Mouse (Mus musculus): ENCODE results near the gene 1700001O22Rik.

1700001O22Rik gene

DNA sequence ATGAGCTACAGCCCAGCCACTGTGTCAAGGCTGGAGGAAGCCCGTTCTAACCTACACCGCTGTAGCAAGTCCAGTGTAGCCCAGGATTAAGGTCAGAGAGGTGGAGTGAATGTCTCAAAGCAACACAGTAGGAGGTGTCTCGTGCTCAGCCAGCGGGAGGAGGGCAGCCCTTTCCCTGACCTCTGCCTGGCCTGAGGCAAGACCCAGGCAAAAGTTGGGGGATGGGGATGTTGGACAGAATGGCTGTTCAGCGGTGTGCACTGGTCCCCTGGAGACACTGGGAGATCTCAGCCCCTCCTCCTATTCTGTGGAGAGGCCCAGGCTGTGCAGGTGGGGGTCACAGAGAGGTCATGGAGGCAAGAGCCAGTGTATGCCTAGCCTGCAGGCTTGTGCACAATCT is 24.2 kb downstream of the 1700001O22Rik start:
- no peak for DNase-seq (ENCODE audit: low read depth)

- no peak for DNase-seq (ENCODE audit: low read depth)
These were observed 25.2 kb downstream of the 1700001O22Rik start for GRCm38 (mm10) chr2:30778235-30778634.

GRCm38 (mm10) chr2:30777266-30777665 is 26.2 kb downstream of the 1700001O22Rik start:
- DNase-seq (ENCODE audit: low read depth) = no peak

- DNase-seq (ENCODE audit: low read depth) = peak; percentile 42
These were observed 27.5 kb downstream of the 1700001O22Rik start for GRCm38 (mm10) chr2:30775955-30776354.

GRCm38 (mm10) chr2:30773313-30774005 is 30.0 kb downstream of the 1700001O22Rik start:
- DNase-seq (ENCODE audit: low read depth) = no peak

DNA sequence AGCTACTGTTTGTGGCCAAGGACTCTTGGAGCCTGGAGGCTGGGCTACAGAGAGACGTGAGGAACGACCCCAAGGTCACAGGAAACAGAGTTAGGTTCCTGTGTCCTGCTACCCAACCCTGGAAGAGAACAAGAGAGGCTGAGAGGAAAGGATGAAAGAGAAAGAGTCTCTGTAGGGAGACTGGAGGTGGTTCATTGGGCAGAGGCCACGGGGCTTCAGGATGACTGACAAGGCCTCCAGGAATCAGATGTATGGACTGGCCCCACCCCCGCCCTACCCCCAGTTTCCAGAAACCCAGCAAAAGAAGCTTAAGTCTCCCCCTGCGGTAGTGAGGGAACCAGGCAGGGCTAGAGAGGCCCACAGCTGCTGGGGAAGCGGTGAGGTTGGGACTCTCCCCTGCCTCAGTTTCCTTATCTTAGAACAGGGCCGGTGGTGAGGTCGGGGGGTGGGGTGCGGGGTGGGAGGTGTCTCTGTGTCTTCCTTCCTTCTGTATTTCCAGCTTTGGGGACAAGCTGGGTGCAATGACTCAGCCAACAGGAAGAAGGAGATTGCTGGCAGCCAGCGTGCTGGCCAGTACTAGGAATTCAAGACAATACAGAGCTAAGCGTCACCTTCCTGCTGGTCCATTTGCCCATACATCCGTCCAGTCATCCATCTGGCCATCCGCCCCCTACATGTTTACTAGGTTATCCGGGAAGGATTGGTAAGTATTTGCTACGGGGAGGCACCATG is 30.7 kb downstream of the 1700001O22Rik start:
- DNase-seq (ENCODE audit: low read depth) = no peak

- peak; percentile 35 for DNase-seq (ENCODE audit: low read depth)
These were observed 31.5 kb downstream of the 1700001O22Rik start for GRCm38 (mm10) chr2:30771806-30772460.

DNA sequence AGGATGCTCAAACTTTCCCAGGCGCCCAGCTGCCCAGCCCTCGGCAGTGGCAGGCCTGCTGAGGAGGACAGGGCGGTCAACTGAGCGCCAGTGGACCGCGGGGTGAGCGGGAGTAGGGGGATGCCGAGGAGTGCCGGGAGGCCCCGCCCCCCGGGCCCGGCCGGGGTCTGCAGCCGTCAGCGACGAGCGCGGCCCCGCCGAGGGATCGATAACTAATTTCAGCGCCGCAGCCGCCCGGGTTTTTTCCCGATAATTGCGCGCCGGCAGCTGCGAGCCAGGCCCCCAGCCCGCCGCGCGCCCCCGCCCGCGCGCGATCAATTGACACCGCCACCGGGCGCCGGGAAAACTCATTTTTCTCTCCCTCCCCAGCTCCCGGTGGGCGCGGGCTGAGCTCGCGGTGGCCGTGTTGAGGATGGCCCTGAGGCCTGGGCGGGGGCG is 32.1 kb downstream of the 1700001O22Rik start:
- no peak for DNase-seq (ENCODE audit: low read depth)

DNA sequence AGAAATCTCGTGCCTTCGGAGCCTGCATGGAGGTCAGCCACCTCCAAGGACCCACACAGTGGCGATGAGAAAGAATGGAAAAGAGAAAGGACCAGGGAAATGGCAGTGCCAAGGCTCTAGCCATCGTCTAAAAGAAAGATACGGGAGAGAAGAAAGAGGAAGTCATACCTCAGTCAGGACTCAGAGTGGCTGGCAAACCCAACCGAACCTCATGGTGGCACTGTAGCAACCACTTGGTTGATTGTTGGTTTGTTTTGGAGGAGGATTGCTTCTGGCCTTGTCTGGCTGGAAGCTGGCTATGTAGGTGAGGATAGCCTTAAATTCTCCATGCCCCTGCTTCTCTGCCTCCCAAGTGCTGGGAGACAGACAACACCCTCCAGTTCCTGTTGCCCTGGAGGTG is 34.3 kb downstream of the 1700001O22Rik start:
- DNase-seq (ENCODE audit: low read depth) = peak; percentile 31

GRCm38 (mm10) chr2:30768529-30768928 is 34.9 kb downstream of the 1700001O22Rik start:
- no peak for DNase-seq (ENCODE audit: low read depth)

DNA sequence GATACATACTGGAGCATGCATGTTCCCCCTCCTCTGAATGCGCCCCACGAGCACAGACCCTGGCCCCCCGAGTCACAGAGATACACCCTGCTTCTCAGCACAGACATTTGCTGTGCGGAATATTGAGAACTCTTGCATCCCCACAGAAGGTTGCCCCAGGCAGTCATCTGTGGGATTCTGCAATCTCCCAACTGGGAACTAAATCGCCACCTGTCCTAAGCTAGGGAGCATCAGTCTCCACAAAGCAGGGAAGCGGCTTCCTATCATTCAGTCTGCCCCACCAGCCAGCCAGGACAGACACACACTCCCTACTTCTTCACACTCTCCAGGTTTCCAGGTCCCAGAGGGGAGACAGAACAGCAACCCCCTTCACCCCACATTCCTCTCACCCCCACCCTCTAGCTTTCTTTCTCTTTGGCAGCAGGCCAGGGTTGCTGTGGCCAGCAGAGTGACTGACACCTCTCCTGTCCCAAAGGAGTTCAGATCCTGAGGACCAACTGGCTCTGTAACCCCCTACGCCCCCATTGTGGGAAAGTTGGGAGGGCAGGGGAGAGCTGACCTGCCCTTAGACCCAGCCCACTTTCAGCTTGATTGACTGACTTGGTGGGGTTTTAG is 35.7 kb downstream of the 1700001O22Rik start:
- DNase-seq (ENCODE audit: low read depth) = no peak

DNA sequence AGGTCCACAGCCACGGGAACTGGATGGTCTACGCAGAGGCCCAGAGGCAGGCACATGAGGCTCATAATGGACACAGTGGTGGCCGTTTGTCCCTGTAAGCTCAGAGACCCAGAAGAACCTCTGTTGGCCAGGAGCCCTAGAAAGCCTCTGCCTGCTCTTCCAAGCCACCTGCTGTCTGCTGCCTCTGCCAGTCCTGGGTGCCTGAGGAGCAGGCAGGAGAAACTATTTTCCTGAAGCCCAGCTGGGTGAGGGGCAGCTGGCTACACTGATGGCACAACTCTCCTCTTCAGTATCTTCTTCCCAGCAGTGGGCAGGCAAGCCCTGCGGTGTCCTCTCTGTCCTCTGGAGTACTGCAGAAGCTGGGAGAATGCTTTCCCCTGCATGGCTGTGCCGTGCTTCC is 37.0 kb downstream of the 1700001O22Rik start:
- no peak for DNase-seq (ENCODE audit: low read depth)

DNA sequence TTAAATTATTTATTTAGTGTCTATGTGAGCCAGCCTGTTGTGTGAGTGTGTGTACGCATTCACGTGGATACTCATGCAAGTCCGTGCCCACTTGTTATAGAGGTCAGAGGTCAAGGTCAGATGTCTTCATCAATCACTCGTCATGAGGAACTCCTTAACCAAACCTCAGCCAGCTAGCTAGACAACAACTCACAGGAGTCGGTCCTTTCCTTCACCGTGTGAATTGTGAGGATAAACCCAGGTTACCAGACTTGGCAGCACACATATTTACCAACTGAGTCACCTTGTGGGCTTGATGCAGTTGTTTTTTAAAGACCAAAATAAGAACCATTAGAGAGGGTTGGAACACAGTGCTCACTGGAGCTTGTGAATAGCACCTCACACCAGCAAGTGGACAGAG is 42.8 kb downstream of the 1700001O22Rik start:
- no peak for DNase-seq (ENCODE audit: low read depth)

- no peak for DNase-seq (ENCODE audit: low read depth)
These were observed 43.5 kb downstream of the 1700001O22Rik start for GRCm38 (mm10) chr2:30759858-30760547.

- DNase-seq (ENCODE audit: low read depth) = no peak
These were observed 44.0 kb downstream of the 1700001O22Rik start for GRCm38 (mm10) chr2:30759442-30759841.

DNA sequence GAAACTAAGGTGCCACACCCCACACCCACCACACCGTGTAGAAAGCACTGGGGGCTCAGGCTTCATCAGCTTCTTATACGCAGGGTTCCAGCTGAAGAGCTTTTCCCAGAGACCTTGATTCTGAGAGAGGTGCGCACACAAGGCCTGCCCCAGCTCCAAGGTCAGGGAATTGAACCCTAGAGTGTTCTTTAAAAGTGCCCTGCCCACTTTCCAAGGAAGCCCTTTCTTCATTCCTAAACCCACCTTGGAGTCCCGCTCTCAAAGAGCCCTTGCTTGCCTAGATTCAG is 44.4 kb downstream of the 1700001O22Rik start:
- DNase-seq (ENCODE audit: low read depth) = no peak

DNA sequence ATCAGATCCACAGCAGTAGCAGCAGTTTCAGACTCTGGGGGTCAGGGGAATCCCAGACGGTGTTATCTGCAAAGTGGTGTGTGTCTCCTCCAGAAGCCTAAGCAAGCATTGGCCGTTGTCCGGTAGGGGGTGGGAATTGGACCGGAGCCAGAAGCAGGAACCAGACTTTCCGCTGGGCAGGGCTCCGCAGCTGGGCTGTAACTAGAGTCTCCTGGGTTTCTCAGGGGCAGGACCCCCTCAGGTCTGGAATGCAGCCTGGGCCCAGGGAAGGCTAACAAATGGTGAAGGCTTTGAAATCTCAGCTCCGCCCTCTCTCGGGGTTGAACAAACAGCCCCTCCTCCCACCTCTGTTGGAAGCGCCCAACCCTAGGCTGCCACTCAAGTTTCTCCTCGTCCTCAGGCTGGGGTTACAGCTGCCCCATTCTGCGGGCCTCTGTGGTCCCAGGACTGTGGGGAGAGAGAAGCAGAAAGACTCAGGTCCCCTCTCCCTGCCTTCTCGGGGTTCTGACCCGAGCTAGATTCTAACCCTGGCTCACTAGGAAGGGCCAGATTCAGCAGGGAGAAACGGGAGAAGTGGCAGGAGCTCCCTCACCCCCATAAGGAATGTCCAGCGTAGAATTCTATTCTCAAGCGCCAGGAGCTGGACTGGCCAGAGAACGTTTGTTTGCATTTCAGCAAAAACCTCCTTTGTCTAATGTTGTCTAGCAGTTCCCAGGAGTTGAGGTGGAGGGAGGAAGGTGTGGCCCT is 44.9 kb downstream of the 1700001O22Rik start:
- DNase-seq (ENCODE audit: low read depth) = no peak

DNA sequence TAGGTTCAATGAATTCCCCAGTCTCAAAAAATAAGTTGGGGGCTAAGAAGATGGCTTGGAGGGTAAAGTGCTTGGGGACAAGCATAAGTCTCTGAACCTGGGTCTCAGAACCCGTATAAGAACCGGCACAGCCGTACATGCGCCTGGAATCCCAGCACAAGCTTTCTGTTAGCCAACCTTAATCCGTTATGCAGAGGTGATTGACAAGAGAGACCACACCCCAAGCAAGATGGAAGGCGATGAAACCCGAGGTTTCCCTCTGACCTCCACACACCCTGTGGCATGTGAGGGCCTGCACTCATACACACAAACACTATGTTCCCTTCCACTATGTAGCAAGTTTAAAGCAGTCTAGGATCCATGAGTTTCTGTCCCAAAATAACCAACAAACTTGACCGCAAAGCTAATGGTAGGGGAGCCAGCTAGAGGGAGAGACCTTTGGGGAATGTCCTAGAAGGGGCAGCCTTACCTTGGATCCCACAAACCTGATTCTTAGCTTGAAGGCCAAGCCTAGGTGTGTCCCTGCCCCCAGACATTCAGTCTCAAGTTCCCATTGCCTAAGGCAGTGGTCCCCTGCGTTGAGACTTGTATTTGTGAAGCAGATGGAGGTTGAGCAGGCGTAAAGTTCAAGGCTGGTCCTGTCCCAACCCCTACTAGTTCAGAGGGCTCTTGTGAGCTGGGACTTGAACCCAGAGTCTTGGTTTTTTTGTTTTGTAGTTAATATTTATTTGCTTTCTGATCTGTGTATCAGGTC is 46.3 kb downstream of the 1700001O22Rik start:
- no peak for DNase-seq (ENCODE audit: low read depth)

DNA sequence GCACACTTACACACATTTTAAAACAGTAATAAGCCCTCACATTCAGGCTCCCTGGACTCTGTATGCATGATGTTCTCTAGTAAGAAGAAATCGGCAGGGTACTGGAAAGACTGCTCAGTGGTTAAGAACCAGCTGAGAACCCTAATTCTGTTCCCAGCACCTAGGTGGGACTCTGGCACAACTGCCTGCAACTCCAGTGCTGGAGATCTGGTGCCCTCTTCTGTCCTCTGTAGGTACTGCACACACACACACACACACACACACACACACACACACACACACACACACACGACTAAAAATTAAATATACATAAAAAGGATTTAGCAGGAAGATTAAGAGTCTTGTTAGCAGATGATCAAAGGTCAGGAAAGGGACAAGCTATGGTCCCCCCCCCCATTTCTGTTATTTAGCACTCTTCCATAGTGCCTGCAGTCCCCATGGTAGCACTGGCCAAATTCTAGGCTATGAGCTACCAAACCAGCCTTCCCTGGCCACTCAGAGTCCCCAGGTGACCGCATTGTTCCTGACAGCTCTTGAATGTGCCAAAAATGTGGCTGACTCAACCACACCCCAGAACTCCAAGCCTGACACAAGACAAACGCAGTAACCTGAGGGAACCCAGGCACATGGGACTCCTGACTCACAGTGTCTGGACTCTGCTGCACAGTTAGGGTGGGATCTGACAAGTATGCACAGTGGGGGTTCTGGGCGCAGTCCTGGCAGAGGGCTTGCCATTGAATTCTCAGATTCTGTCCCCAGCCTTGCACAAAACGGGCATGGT is 47.3 kb downstream of the 1700001O22Rik start:
- DNase-seq (ENCODE audit: low read depth) = no peak

- DNase-seq (ENCODE audit: low read depth) = no peak
These were observed 48.6 kb downstream of the 1700001O22Rik start for GRCm38 (mm10) chr2:30754831-30755230.
